Mouse (Mus musculus) olfactory bulb, adult 2 months (tissue): Measurements from ENCODE around the gene Traf1.

Source experiments
- CTCF ChIP-seq: fragments of 200-500 bp; IDR thresholded peaks from 2 replicates; pipeline ENCODE4 v1.5.1; 2012; ENCODE audit warnings: low read depth, mild to moderate bottlenecking, low read length, moderate library complexity; ENCODE audit not compliant: insufficient read depth
- POLR2A ChIP-seq: fragments of 200-500 bp; IDR thresholded peaks from 2 replicates; pipeline ENCODE4 v1.6.1; 2012; ENCODE audit warnings: mild to moderate bottlenecking, low read depth, low read length, moderate library complexity; ENCODE audit not compliant: insufficient read depth

DNA sequence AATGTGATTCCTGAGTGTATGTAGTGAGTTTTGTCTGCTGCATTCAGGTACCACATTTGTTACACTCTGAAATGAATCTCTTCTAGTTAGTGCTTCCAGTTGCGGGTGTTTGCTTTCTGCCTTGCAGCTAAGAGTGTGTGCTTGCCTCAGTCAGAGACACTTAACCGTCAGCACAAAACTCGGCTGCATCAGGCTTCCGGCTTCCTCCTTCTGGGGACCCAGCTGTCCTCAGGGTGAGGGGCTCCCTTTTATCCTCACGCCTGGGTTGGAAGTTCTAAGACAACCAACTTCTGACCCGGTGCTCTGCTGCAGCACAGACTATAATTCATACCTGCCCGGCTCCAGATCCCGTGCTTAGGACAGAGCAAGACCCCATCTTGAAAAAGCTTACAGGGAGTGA, 11.5 kb upstream of the Traf1 start:
- no peak for TF ChIP-seq POLR2A
- no peak for TF ChIP-seq CTCF
